Mouse (Mus musculus): Measurements from ENCODE around the gene St5.

St5 gene

GRCm38 (mm10) chr7:109703190-109704015, at the start of gene St5, which contains the start of gene Akip1:
St5 (minus strand) TSS chr7:109703605.
Akip1 (plus strand) TSS chr7:109703690.
- DNase-seq (ENCODE audit: low read depth, low spot score): peak; percentile 60

- DNase-seq (ENCODE audit: low read depth, low spot score): peak; percentile 41
Observed at GRCm38 (mm10) chr7:109752008-109752925, 48.9 kb upstream of the St5 start, which contains the start of gene Tmem9b. Tmem9b (minus strand) TSS chr7:109752875.

- no peak for DNase-seq (ENCODE audit: low read depth, low spot score)
Observed at GRCm38 (mm10) chr7:109751427-109752007, 48.1 kb upstream of the St5 start.

- no peak for DNase-seq (ENCODE audit: low read depth, low spot score)
Observed at GRCm38 (mm10) chr7:109747747-109748146, 44.3 kb upstream of the St5 start.

- no peak for DNase-seq (ENCODE audit: low read depth, low spot score)
Observed at GRCm38 (mm10) chr7:109741703-109742102, 38.3 kb upstream of the St5 start.

GRCm38 (mm10) chr7:109741060-109741459, 37.7 kb upstream of the St5 start:
- DNase-seq (ENCODE audit: low read depth, low spot score): no peak

- DNase-seq (ENCODE audit: low read depth, low spot score): no peak
Observed at GRCm38 (mm10) chr7:109739822-109740370, 36.5 kb upstream of the St5 start.

GRCm38 (mm10) chr7:109734806-109735205, 31.4 kb upstream of the St5 start:
- no peak for DNase-seq (ENCODE audit: low read depth, low spot score)

GRCm38 (mm10) chr7:109731626-109732025, 28.2 kb upstream of the St5 start, which contains the start of gene Ascl3:
Ascl3 (minus strand) TSS chr7:109731726.
- no peak for DNase-seq (ENCODE audit: low read depth, low spot score)

- no peak for DNase-seq (ENCODE audit: low read depth, low spot score)
Observed at GRCm38 (mm10) chr7:109723697-109724096, 20.3 kb upstream of the St5 start, which contains the start of gene BC051019. BC051019 (minus strand) TSS chr7:109723850.

- no peak for DNase-seq (ENCODE audit: low read depth, low spot score)
Observed at GRCm38 (mm10) chr7:109723114-109723513, 19.7 kb upstream of the St5 start.

- DNase-seq (ENCODE audit: low read depth, low spot score): no peak
Observed at GRCm38 (mm10) chr7:109722618-109723017, 19.2 kb upstream of the St5 start.

- DNase-seq (ENCODE audit: low read depth, low spot score): peak; percentile 43
Observed at GRCm38 (mm10) chr7:109719286-109719685, 15.9 kb upstream of the St5 start.

GRCm38 (mm10) chr7:109713434-109713982, 10.1 kb upstream of the St5 start:
- no peak for DNase-seq (ENCODE audit: low read depth, low spot score)

GRCm38 (mm10) chr7:109712198-109712597, 8.8 kb upstream of the St5 start:
- no peak for DNase-seq (ENCODE audit: low read depth, low spot score)

- DNase-seq (ENCODE audit: low read depth, low spot score): no peak
Observed at GRCm38 (mm10) chr7:109710069-109710468, 6.7 kb upstream of the St5 start.

GRCm38 (mm10) chr7:109708961-109709382, 5.6 kb upstream of the St5 start:
- DNase-seq (ENCODE audit: low read depth, low spot score): no peak

GRCm38 (mm10) chr7:109707023-109707785, 3.8 kb upstream of the St5 start:
- DNase-seq (ENCODE audit: low read depth, low spot score): peak; percentile 50

- no peak for DNase-seq (ENCODE audit: low read depth, low spot score)
Observed at GRCm38 (mm10) chr7:109704461-109704860, 1.1 kb upstream of the St5 start.

GRCm38 (mm10) chr7:109704016-109704377, 592 bp upstream of the St5 start:
- no peak for DNase-seq (ENCODE audit: low read depth, low spot score)

Measured in telencephalon, adult 2 months (tissue).